Mouse (Mus musculus): ENCODE results near the gene Tnfrsf1b. TPM values are rescaled to one million over a fixed set of nuclear protein-coding genes. Genes with fewer than 3 reads are reported as not detected.

Tnfrsf1b gene
- polyA plus RNA-seq, 1 experiment from 2014 or later, result 12.9 TPM

GRCm38 (mm10) chr4:145220001-145220400 lies 26.7 kb downstream of the Tnfrsf1b start:
- no peak for DNase-seq (ENCODE audit: low spot score)

GRCm38 (mm10) chr4:145219240-145219985 lies 27.3 kb downstream of the Tnfrsf1b start:
- peak; percentile 61 for DNase-seq (ENCODE audit: low spot score)

- DNase-seq (ENCODE audit: low spot score), result no peak
Observed at GRCm38 (mm10) chr4:145217837-145218236, 28.8 kb downstream of the Tnfrsf1b start.

GRCm38 (mm10) chr4:145217046-145217445 lies 29.6 kb downstream of the Tnfrsf1b start:
- no peak for DNase-seq (ENCODE audit: low spot score)

- DNase-seq (ENCODE audit: low spot score), result no peak
Observed at GRCm38 (mm10) chr4:145215396-145215795, 31.3 kb downstream of the Tnfrsf1b start.

GRCm38 (mm10) chr4:145214786-145215174 lies 31.9 kb downstream of the Tnfrsf1b start:
- DNase-seq (ENCODE audit: low spot score), result no peak

- DNase-seq (ENCODE audit: low spot score), result peak; percentile 84
Observed at GRCm38 (mm10) chr4:145213999-145214785, 32.5 kb downstream of the Tnfrsf1b start.

- DNase-seq (ENCODE audit: low spot score), result peak; percentile 60
Observed at GRCm38 (mm10) chr4:145211076-145211475, 35.6 kb downstream of the Tnfrsf1b start.

GRCm38 (mm10) chr4:145210564-145210963 lies 36.1 kb downstream of the Tnfrsf1b start:
- peak; percentile 54 for DNase-seq (ENCODE audit: low spot score)

GRCm38 (mm10) chr4:145209690-145210088 lies 37.0 kb downstream of the Tnfrsf1b start:
- no peak for DNase-seq (ENCODE audit: low spot score)

GRCm38 (mm10) chr4:145209076-145209689 lies 37.5 kb downstream of the Tnfrsf1b start:
- no peak for DNase-seq (ENCODE audit: low spot score)

- DNase-seq (ENCODE audit: low spot score), result no peak
Observed at GRCm38 (mm10) chr4:145207718-145208371, 38.8 kb downstream of the Tnfrsf1b start.

GRCm38 (mm10) chr4:145204779-145205178 lies 41.9 kb downstream of the Tnfrsf1b start:
- DNase-seq (ENCODE audit: low spot score), result no peak

- no peak for DNase-seq (ENCODE audit: low spot score)
Observed at GRCm38 (mm10) chr4:145203305-145203704, 43.4 kb downstream of the Tnfrsf1b start.

- no peak for DNase-seq (ENCODE audit: low spot score)
Observed at GRCm38 (mm10) chr4:145201424-145201823, 45.2 kb downstream of the Tnfrsf1b start.

- DNase-seq (ENCODE audit: low spot score), result peak; percentile 45
Observed at GRCm38 (mm10) chr4:145199982-145200699, 46.5 kb downstream of the Tnfrsf1b start.

- no peak for DNase-seq (ENCODE audit: low spot score)
Observed at GRCm38 (mm10) chr4:145196586-145196985, 50.1 kb downstream of the Tnfrsf1b start.

GRCm38 (mm10) chr4:145195172-145195571 lies 51.5 kb downstream of the Tnfrsf1b start:
- no peak for DNase-seq (ENCODE audit: low spot score)

- DNase-seq (ENCODE audit: low spot score), result peak; percentile 95
Observed at GRCm38 (mm10) chr4:145194559-145195162, 52.0 kb downstream of the Tnfrsf1b start, which contains the start of gene Vps13d. Gene Vps13d, minus strand, starts transcription at chr4:145195005.

- no peak for DNase-seq (ENCODE audit: low spot score)
Observed at GRCm38 (mm10) chr4:145193991-145194511, 52.6 kb downstream of the Tnfrsf1b start.

Measured in thymus, postnatal 0 days (tissue).